Mouse (Mus musculus) frontal cortex, postnatal 14 days (tissue): Measurements from ENCODE around the gene Abhd11.

Source experiments
- DNase-seq, 2 experiments: peaks; one replicate each; pipeline ENCODE4 v3.0.0; 2022; ENCODE audit warnings: low spot score in 2 of 2

The Abhd11 gene

GRCm38 (mm10) chr5:134986298-134987268, 22.4 kb upstream of the Abhd11 start:
- no peak for DNase-seq

DNA sequence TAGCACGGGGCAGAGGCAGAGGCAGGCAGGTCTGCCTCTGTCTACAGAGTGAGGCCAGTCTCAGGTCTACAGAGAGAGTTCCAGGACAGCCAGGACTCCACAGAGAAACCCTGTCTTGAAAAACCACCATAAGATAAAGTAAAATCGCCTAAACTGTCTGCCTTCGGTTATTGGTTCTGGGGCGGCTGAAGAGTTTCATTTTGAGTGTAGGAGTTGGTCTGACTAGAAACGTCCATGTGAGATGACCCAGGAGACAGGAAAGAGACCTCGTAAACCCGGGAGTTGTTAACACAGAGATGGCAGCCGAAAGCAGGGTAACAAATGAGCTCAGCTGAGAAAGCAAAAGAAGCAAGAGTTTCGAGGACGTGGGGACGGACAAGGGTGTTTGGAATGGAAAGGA, 19.8 kb upstream of the Abhd11 start:
- no peak for DNase-seq

- DNase-seq: no peak
Measured at GRCm38 (mm10) chr5:134989741-134990140, 19.2 kb upstream of the Abhd11 start.

GRCm38 (mm10) chr5:134992566-134992965, 16.4 kb upstream of the Abhd11 start:
- no peak for DNase-seq

- no peak for DNase-seq
Measured at GRCm38 (mm10) chr5:134998359-134998758, 10.6 kb upstream of the Abhd11 start.

- no peak for DNase-seq
Measured at GRCm38 (mm10) chr5:134999797-135000196, 9.2 kb upstream of the Abhd11 start.

DNA sequence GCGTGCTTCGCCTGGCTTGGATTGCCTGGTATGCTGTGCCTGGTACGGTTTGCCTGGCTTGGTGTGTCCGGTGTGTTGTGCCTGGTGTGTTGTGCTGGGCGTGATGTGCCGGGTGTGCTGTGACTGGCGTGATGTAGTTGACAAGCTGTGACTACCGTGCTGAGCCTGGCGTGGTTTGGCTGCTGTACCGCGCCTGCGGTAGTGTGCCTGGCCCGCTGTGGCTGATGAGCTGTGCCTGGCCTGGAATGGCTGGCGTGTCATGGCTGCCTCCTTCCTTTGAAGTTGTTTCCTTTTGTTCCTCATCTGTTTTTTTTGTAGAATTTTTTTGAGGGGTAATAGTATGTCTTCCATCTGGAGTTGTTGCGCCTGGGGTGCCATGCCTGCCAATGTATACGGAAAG, 8.2 kb upstream of the Abhd11 start:
- no peak for DNase-seq

GRCm38 (mm10) chr5:135001309-135001708, 7.6 kb upstream of the Abhd11 start:
- no peak for DNase-seq

DNA sequence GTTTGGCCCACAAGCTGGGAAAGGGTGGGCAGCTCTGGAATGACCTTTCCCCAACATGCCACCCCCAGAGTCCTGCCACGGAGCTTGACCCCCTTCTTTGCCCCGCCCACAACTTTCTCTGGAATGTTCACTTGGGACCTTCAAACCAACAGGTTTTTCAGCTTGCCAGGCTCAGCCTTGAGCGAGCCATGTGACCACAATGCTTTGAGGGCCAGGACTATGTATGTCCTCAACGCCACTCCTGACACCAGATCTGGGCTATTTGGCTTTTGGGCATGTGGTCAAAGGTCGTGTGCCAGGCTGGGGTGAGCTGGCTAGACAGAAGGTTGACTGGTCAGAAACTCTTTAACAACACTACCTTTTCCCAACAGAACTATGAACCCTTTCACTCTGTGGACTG, 6.8 kb upstream of the Abhd11 start:
- no peak for DNase-seq

GRCm38 (mm10) chr5:135007802-135008571, 965 bp upstream of the Abhd11 start:
- DNase-seq: no peak

- DNase-seq: peak; percentile 82 to 84
Measured at GRCm38 (mm10) chr5:135009590-135010319, 803 bp downstream of the Abhd11 start.

DNA sequence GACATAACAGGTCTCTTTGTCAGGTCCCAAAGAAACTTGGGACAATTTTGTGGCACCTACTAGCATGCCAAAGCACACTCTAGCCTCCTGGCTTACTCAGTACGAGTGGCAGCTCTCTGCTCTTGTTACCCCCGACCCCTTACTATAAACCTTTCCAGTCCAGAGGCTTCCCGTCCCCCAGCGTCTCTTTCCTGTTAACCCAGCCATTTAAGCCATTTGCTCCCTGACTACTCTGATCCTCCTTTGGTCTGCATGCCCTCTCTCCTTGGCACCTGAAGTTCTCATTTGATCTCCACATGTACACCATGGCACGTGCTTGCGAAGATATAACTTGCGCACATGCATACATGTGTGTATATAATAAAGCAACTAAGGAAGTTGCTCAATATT, 1.4 kb downstream of the Abhd11 start:
- no peak for DNase-seq

DNA sequence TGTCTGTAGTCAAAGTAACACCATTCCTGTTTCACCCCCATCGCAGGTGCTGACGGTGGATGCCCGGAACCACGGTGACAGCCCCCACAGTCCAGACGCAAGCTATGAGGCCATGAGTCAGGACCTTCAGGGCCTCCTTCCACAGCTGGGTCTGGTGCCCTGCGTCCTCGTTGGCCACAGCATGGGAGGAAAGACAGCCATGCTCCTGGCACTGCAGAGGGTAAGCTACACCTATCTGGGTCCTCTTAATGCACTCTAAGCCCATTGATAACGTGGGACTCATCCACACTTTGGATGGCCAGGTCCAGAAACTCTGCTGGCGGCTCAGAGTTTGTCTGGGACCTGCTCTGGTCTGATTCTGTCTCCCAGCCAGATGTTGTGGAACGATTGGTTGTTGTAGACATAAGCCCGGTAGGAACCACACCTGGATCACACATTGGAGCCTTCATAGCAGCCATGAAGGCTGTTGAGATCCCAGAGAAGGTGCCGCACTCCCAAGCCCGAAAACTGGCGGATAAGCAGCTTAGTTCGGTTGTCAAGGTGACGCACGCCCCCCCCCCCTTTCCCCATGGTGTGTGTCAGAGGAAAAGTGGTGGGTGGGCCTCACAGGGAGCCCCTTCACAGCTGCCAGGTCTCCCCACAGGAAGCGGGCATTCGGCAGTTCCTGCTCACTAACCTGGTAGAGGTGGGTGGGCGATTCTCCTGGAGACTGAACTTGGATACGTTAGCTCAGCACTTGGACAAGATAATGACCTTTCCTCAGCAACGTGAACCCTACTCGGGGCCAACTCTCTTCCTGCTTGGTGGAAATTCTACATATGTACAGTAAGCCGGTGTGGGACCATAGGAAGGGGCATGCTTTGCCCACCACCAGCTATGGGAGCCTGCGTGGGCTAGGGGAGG, 2.1 kb downstream of the Abhd11 start:
- no peak for DNase-seq

GRCm38 (mm10) chr5:135011809-135012613, 3.1 kb downstream of the Abhd11 start:
- DNase-seq: no peak

- DNase-seq: peak in 1 of 2 experiments; percentile 67
Measured at GRCm38 (mm10) chr5:135012671-135013441, 3.9 kb downstream of the Abhd11 start.

- peak; percentile 77 to 89 for DNase-seq
Measured at GRCm38 (mm10) chr5:135015497-135015896, 6.5 kb downstream of the Abhd11 start.

- no peak for DNase-seq
Measured at GRCm38 (mm10) chr5:135016224-135016759, 7.3 kb downstream of the Abhd11 start.

DNA sequence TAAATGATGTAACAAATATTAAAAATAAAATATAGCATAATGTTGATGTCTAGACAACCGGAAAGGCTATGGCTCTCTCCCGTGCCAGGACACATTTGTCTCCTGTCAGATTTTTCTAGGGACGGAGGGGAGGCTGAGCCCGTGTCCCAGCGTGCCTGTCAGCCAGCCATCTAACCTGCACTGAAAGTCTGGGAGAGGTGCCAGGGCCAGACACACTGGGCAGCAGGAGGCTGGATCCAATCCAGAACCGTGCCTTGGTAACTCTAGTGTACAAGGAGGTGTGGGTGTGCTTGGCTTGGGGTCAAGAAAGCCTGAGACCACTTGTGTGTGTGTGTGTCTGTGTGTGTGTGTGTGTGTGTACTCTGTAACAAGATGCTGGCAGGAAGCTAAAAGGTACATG, 12.9 kb downstream of the Abhd11 start:
- DNase-seq: no peak
